Mouse (Mus musculus) forebrain, embryonic 11.5 days (tissue): ENCODE data around the gene Ptges3l. TPM values are rescaled to one million over a fixed set of nuclear protein-coding genes. Genes with fewer than 3 reads are reported as not detected.

Source experiments
- ATAC-seq: fragments of 200-750 bp; cut with Nextera tagmentation; replicated peaks from 2 replicates; pipeline ENCODE4 v1.8.0; 2017; ENCODE audit warnings: moderate TSS enrichment; ENCODE audit not compliant: low FRiP score
- DNase-seq: peaks from one replicate; pipeline ENCODE4 v3.0.0-alpha.2; 2017; ENCODE audit warnings: low spot score
- H3K27ac ChIP-seq: fragments of 300-500 bp; sonication (generic); 2 replicates; pipeline ENCODE4 v1.5.1; 2014; ENCODE audit warnings: low read depth, low read length
- H3K27me3 ChIP-seq: fragments of 300-500 bp; sonication (generic); 2 replicates; pipeline ENCODE4 v1.6.1; 2014; ENCODE audit warnings: mild to moderate bottlenecking, low read length, mixed read lengths; ENCODE audit not compliant: control insufficient read depth, insufficient read depth
- H3K36me3 ChIP-seq: fragments of 300-500 bp; sonication (generic); 2 replicates; pipeline ENCODE4 v1.6.1; 2014; ENCODE audit warnings: mild to moderate bottlenecking, low read length, moderate library complexity, mixed read lengths; ENCODE audit not compliant: control insufficient read depth, insufficient read depth
- H3K4me1 ChIP-seq: fragments of 300-500 bp; sonication (generic); replicated peaks from 2 replicates; pipeline ENCODE4 v1.6.1; 2014; ENCODE audit warnings: low read length, mixed read lengths; ENCODE audit not compliant: control insufficient read depth, insufficient read depth
- H3K4me2 ChIP-seq: fragments of 300-500 bp; sonication (generic); 2 replicates; pipeline ENCODE4 v1.6.1; 2014; ENCODE audit warnings: low read depth, mild to moderate bottlenecking, low read length, moderate library complexity, mixed read lengths; ENCODE audit not compliant: severe bottlenecking
- H3K4me3 ChIP-seq: fragments of 300-500 bp; sonication (generic); 2 replicates; pipeline ENCODE4 v1.5.1; 2014; ENCODE audit warnings: low read depth, low read length
- H3K9ac ChIP-seq: fragments of 300-500 bp; sonication (generic); 2 replicates; pipeline ENCODE4 v1.6.1; 2014; ENCODE audit warnings: low read length
- H3K9me3 ChIP-seq: fragments of 300-500 bp; sonication (generic); 2 replicates; pipeline ENCODE4 v1.6.1; 2016; ENCODE audit warnings: low read length, mixed read lengths; ENCODE audit not compliant: control insufficient read depth
- WGBS: fragments of 180-500 bp; shearing (Covaris S2); extraction: QIAGEN DNeasy Blood & Tissue Kit; methylation state at CpG from one replicate; pipeline ENCODE4 v1.1.7; 2014; 5-methylcytosine and 5-hydroxymethylcytosine counted together
- polyA plus RNA-seq: library from polyadenylated mRNA; unstranded; fragments of >200 nt; fragmentation: Nextera tagmentation; extraction: Ambion mirVana; gene quantifications from 2 replicates; pipeline ENCODE4 v1.2.1, GENCODE M21; 2014

Ptges3l gene
- polyA plus RNA-seq, 1 experiment from 2014 or later: 1.6 TPM

DNA sequence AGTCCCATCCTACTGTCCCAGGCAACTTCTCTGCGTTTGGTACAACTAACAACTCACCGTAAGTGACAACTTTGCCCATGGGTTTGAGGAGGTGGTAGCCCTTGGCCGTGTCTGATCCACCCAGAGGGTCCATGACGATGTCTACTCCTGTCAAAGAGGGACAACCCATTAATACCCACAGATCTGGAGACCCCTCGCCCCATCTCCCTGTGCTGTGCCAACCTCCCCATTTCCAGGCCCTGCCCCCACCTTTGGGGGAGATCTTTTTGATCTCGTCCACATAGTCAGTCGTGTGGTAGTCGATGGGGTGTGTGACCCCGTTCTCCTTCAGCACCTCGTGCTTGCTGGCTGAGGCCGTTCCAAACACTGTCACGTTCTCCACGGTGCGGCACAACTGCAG, 37.0 kb upstream of the Ptges3l start:
- no peaks in the 10 kb centered on the region for H3K27me3 ChIP-seq
- no peak overlapping the region for H3K27ac ChIP-seq
- H3K4me2 ChIP-seq: 0 out of 2 replicates have a peak overlapping the region, but pooled peaks have one; percentile 5
- WGBS: 82% methylated on average over 14 of the region's 14 CpGs
- peaks cover 17% of the 10 kb centered on the region for H3K4me1 ChIP-seq
- DNase-seq (no peak), ATAC-seq (no peak)
- H3K4me3 ChIP-seq: no peak overlapping the region
- H3K9me3 ChIP-seq: no peaks in the 10 kb centered on the region
- 0 out of 2 replicates have a peak overlapping the region, but pooled peaks have one; percentile 6 for H3K9ac ChIP-seq
- no peaks in the 10 kb centered on the region for H3K36me3 ChIP-seq

DNA sequence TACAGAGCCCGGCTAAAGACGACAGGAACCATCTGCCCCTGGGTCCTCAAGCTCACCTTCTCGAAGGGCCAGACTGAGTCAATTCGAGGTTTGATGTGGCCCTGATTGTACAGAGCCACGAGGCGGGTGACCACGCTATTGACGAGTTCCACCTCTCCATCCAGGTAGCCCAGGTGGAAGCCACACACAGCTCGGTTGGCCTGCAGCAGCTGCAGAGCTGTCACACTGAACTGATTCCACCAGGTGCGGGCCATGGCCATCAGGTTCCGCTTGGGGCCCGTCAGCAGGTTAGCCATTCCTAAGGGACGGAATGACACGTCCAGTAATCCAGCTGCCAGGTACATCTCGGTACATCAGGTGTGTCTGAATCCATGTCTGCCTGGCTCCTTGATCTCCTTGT, 35.2 kb upstream of the Ptges3l start:
- no peak overlapping the region for H3K4me2 ChIP-seq
- H3K4me3 ChIP-seq: no peak overlapping the region
- DNase-seq (no peak), ATAC-seq (no peak)
- no peaks in the 10 kb centered on the region for H3K27me3 ChIP-seq
- no peak overlapping the region for H3K9ac ChIP-seq
- no peaks in the 10 kb centered on the region for H3K36me3 ChIP-seq
- H3K9me3 ChIP-seq: no peaks in the 10 kb centered on the region
- peaks cover 17% of the 10 kb centered on the region for H3K4me1 ChIP-seq
- WGBS: 90% methylated on average over 15 of the region's 15 CpGs
- no peak overlapping the region for H3K27ac ChIP-seq

DNA sequence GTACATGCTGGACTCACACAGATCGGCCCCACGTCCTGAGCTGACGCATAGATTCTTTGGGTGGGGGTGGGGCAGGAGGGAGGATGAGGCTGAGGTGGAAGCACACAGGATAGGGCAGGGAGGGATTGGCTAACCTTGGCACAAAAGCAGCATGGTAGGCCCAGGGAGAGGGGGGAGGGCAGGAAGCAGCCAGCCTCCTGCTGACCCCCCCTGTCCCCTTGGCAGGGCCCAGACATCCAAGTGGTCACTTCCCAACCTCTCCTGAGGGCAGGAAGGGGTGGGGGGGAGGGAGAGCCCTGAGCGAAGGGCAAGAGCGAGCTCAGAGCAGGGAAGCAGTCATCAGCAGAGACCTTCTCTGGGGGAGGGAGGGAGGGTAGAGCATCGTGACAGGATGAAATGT, 34.6 kb upstream of the Ptges3l start:
- Histone ChIP-seq H3K4me2 (no peak overlapping the region), H3K4me3 (no peak overlapping the region), H3K36me3 (no peaks in the 10 kb centered on the region), H3K9me3 (no peaks in the 10 kb centered on the region), H3K9ac (no peak overlapping the region), H3K27ac (no peak overlapping the region), H3K27me3 (no peaks in the 10 kb centered on the region), H3K4me1 (peaks cover 17% of the 10 kb centered on the region)
- no peak for ATAC-seq
- 43% methylated on average over 6 of the region's 6 CpGs for WGBS
- no peak for DNase-seq

DNA sequence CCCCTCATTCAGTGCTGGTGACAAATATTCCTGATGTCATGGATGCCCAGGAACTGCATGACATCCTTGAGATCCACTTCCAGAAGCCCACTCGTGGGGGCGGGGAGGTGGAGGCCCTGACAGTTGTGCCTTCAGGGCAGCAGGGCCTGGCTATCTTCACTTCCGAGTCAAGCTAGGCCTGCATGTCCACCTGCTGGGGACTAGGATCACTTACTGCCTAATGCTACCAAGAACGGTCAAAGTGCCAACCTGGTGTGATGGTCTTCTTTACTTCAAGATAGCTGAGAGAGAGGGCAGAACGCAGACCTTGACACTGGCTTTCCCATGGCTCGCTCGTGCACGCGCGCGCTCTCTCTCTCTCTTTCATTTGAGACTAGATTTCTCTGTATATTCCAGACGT, 33.1 kb upstream of the Ptges3l start:
- Histone ChIP-seq H3K27ac (no peak overlapping the region), H3K27me3 (no peaks in the 10 kb centered on the region), H3K9me3 (no peaks in the 10 kb centered on the region), H3K4me2 (no peak overlapping the region), H3K4me1 (peaks cover 13% of the 10 kb centered on the region; the same call in 1 of the 2 replicates), H3K4me3 (no peak overlapping the region), H3K9ac (no peak overlapping the region), H3K36me3 (no peaks in the 10 kb centered on the region)
- DNase-seq: no peak
- WGBS: 86% methylated on average over 12 of the region's 12 CpGs
- ATAC-seq: no peak

DNA sequence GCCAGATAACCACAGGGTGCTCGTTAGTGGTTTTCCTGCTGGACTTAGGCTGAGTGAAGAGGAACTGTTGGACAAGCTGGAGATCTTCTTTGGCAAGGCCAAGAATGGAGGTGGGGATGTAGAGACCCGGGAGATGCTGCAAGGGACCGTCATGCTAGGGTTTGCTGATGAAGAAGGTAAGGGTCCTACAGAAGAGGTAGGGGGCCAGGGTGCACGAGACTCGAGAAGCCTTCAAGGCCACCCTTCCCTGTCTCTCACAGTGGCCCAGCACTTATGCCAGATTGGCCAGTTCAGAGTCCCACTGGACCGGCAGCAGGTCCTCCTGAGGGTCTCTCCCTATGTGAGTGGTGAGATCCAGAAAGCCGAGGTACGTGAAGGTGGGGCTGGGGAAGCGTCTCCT, 32.5 kb upstream of the Ptges3l start:
- Histone ChIP-seq H3K27ac (no peak overlapping the region), H3K9me3 (no peaks in the 10 kb centered on the region), H3K27me3 (no peaks in the 10 kb centered on the region), H3K4me1 (peaks cover 9% of the 10 kb centered on the region; the same call in 1 of the 2 replicates), H3K36me3 (no peaks in the 10 kb centered on the region), H3K9ac (no peak overlapping the region), H3K4me3 (no peak overlapping the region), H3K4me2 (no peak overlapping the region)
- 89% methylated on average over 9 of the region's 9 CpGs for WGBS
- DNase-seq (no peak), ATAC-seq (no peak)

DNA sequence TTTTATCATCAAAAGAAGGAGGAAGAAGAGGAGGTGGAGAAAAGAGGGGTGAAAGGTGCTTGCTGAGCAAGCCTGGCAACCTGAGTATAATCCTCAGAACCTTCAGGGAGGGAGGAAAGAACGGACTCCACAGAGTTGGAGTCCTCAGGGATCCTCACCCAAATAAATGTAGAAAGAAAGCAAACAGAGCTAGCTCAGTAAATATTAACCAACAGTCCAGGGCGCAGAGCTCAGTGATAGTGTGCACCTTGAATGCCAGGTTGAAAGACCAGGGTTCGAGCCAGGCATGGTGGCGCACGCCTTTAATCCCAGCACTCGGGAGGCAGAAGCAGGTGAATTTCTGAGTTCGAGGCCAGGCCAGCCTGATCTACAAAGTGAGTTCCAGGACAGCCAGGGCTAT, 30.5 kb upstream of the Ptges3l start:
- Histone ChIP-seq H3K4me2 (no peak overlapping the region), H3K9me3 (no peaks in the 10 kb centered on the region), H3K27me3 (no peaks in the 10 kb centered on the region), H3K9ac (no peak overlapping the region), H3K36me3 (no peaks in the 10 kb centered on the region), H3K4me1 (peaks cover 3% of the 10 kb centered on the region; the same call in 1 of the 2 replicates), H3K27ac (no peak overlapping the region), H3K4me3 (no peak overlapping the region)
- ATAC-seq: no peak
- peak; percentile 30 for DNase-seq
- WGBS: 89% methylated on average over 7 of the region's 7 CpGs

DNA sequence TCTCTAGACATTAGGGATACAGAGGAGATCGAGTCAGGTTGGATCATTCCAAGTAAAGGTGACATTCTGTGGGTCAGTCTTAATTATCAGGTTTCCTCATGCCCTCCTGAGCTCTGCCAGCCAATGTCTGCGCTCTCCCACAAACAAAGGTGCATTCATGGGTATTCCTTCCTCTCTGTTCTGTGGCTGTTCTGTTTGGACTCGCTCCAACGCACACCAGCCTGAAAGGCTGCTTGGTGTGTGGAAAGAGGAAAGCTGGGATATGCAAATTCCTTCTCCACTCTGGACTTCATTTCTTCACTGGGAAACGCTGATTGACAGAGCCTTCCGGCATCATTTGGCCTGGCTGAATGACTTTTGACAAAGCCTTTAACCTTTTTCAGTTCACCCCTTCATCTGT, 29.6 kb upstream of the Ptges3l start:
- no peaks in the 10 kb centered on the region for H3K9me3 ChIP-seq
- H3K36me3 ChIP-seq: no peaks in the 10 kb centered on the region
- H3K4me1 ChIP-seq: peaks cover 3% of the 10 kb centered on the region; the same call in 1 of the 2 replicates
- no peaks in the 10 kb centered on the region for H3K27me3 ChIP-seq
- peak; percentile 55 for DNase-seq
- no peak for ATAC-seq
- no peak overlapping the region for H3K4me3 ChIP-seq
- no peak overlapping the region; the same call in 1 of the 2 replicates for H3K27ac ChIP-seq
- no peak overlapping the region for H3K4me2 ChIP-seq
- 32% methylated on average over 6 of the region's 6 CpGs for WGBS
- H3K9ac ChIP-seq: no peak overlapping the region

- WGBS: 74% methylated on average over 10 of the region's 10 CpGs
- DNase-seq (no peak), ATAC-seq (no peak)
- no peak overlapping the region for H3K9ac ChIP-seq
- H3K27me3 ChIP-seq: no peaks in the 10 kb centered on the region
- no peak overlapping the region for H3K4me3 ChIP-seq
- H3K9me3 ChIP-seq: no peaks in the 10 kb centered on the region
- H3K4me1 ChIP-seq: peaks cover 3% of the 10 kb centered on the region; the same call in 1 of the 2 replicates
- H3K36me3 ChIP-seq: no peaks in the 10 kb centered on the region
- H3K4me2 ChIP-seq: no peak overlapping the region
- H3K27ac ChIP-seq: no peak overlapping the region
Measured at GRCm38 (mm10) chr11:101452093-101452774, 27.1 kb upstream of the Ptges3l start.

DNA sequence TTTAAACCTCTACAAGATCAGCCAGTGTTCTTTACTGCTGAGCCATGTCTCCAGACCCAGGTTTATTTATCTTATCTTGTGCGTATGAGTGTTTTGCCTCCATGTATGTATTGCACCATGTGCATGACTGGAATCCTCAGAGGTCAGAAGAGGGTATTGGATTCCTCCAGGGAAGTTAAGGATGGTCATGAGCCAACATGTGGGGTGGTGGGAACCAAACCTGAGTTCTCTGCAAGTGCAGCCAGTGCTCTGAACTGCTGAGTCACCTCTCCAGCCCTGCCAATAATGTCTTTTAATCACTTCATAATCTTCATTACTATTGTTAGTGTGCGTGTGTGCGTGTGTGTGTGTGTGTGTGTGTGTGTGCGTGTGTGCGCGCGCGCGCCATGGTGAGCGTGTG, 26.4 kb upstream of the Ptges3l start:
- H3K9me3 ChIP-seq: no peaks in the 10 kb centered on the region
- H3K27ac ChIP-seq: no peak overlapping the region
- H3K4me1 ChIP-seq: peaks cover 3% of the 10 kb centered on the region; the same call in 1 of the 2 replicates
- no peak overlapping the region for H3K4me3 ChIP-seq
- DNase-seq (peak; percentile 33), ATAC-seq (no peak)
- H3K9ac ChIP-seq: no peak overlapping the region
- H3K36me3 ChIP-seq: no peaks in the 10 kb centered on the region
- no peaks in the 10 kb centered on the region for H3K27me3 ChIP-seq
- no peak overlapping the region for H3K4me2 ChIP-seq
- 94% methylated on average over 10 of the region's 10 CpGs for WGBS
